Mouse (Mus musculus): ENCODE results near the gene Ogg1. TPM values are rescaled to one million over a fixed set of nuclear protein-coding genes. Genes with fewer than 3 reads are reported as not detected.
"Not testable (repeated sequence)": the region's sequence is repeated elsewhere in the genome, so short reads cannot be mapped to it uniquely, and the experiment has no call there.

Ogg1 gene
- polyA plus RNA-seq, 1 experiment from 2014 or later = 14.3 TPM

DNA sequence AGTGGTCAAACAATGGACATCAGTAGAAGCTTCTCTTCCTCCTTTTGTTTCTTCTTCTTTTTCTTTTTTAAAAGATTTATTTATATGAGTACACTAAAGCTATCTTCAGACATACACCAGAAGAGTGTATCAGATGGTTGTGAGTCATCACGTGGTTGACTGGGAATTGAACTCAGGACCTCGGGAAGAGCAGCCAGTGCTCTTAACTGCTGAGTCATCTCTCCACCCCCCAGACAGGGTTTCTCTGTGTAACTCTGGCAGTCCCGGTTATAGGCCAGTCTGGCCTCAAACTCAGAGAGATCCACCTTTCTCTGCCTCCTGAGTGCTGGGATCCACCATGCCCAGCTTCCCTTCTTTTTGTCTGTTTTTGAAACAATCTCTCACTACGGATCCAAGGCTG is 30.1 kb upstream of the Ogg1 start:
- H3K4me1 ChIP-seq = no peaks in the 10 kb centered on the region
- ATAC-seq (ENCODE audit: low FRiP score, low read depth) = no peak
- no peak overlapping the region for H3K4me2 ChIP-seq (replicated peaks)
- H3K27ac ChIP-seq = no peak overlapping the region
- no peak overlapping the region for H3K9ac ChIP-seq
- H3K9me3 ChIP-seq = no peaks in the 10 kb centered on the region
- 76% methylated on average over 4 of the region's 4 CpGs for WGBS
- H3K36me3 ChIP-seq = no peaks in the 10 kb centered on the region
- H3K4me3 ChIP-seq = no peak overlapping the region
- H3K27me3 ChIP-seq (replicated peaks) = no peaks in the 10 kb centered on the region

DNA sequence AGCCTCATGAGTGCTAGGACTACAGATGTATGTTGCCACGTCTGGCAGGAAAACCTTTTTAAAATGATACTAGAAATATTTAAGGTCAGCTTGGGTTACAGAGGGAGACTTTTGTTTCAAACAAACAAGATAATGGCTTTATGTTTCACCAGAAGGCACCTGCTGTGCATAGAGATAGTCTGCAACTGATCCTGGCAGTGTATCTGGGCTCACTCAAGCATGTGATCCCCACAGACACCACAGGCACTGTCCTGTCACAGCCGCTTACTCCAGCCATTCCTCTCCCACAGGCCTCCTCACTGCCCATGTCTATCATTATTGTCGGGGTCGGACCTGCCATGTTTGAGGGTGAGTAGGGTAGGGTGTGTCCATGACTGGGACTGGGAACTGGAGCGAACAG is 25.4 kb upstream of the Ogg1 start:
- no peaks in the 10 kb centered on the region for H3K27me3 ChIP-seq (replicated peaks)
- H3K36me3 ChIP-seq = no peaks in the 10 kb centered on the region
- ATAC-seq (ENCODE audit: low FRiP score, low read depth) = no peak
- H3K4me2 ChIP-seq (replicated peaks) = no peak overlapping the region
- no peak overlapping the region for H3K27ac ChIP-seq
- H3K4me3 ChIP-seq = no peak overlapping the region
- H3K9ac ChIP-seq = no peak overlapping the region
- 84% methylated on average over 5 of the region's 5 CpGs for WGBS
- H3K9me3 ChIP-seq = no peaks in the 10 kb centered on the region
- peaks cover 4% of the 10 kb centered on the region; the same call in 1 of the 2 replicates for H3K4me1 ChIP-seq

DNA sequence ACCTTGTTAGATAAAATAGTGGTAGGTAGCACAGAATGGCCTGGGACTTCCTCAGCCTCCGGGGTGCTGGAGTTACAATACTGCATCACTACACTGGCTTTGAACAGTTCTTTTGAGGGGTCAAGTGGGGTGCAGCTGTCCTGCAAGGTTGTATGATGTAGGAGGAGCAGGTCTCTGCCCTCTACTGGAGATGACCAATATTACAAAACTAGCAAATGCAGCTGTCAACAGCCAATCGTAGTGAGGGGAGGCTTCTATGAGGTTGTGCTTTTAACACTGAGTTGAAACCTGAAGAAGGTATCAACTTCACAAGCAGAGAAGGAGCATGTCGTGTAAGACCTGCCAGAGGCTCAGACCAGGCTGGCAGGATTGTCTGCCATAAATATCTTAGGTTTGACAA is 24.5 kb upstream of the Ogg1 start:
- WGBS = 30% methylated on average over 3 of the region's 3 CpGs

DNA sequence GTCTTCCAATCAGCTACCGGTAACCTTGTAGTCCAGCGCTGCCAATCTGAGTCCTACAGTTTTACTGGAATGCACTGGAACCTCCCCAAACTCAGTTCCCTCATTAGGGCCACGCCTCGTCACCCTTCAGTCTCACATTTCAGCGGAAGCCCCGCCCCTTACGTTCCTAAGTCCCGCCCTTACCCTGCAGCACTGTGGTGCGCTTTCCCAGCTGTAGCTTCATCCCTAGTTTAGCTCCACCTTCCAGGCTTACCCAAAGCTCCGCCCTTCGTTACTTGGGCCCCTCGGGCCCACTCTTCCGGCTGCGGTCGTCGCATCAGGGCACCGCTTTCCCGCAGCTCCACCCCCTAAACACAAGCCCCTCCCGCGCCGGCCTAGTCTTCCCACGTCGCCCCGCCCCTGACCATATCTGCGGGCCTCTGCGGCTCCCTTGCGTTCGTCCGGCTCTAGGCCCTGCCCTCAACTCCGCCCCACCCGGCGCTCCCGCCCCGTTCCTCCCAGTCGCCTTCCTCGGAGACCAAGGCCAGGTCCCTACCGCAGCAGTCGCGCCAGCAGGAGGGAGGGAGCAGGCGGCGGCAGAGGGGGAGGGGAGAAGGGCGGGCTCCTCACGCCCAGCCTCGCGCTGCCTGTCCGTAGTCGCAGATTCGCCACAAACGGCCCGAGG is 20.3 kb upstream of the Ogg1 start:
- H3K9me3 ChIP-seq = no peaks in the 10 kb centered on the region
- peak overlapping the region; percentile 95 for H3K4me3 ChIP-seq
- H3K9ac ChIP-seq = peak overlapping the region; percentile 96
- H3K4me2 ChIP-seq (replicated peaks) = peak overlapping the region; percentile 99
- peaks cover 15% of the 10 kb centered on the region for H3K36me3 ChIP-seq
- ATAC-seq (ENCODE audit: low FRiP score, low read depth) = peak; percentile 98
- peak overlapping the region; percentile 98 for H3K27ac ChIP-seq
- H3K27me3 ChIP-seq (replicated peaks) = no peaks in the 10 kb centered on the region
- under 1% methylated on average over 50 of the region's 50 CpGs for WGBS
- peaks cover 16% of the 10 kb centered on the region for H3K4me1 ChIP-seq

More for the DNA sequence above, 24.5 kb upstream of the Ogg1 start:
- Histone ChIP-seq H3K27ac (no peak overlapping the region), H3K9me3 (no peaks in the 10 kb centered on the region), H3K36me3 (no peaks in the 10 kb centered on the region), H3K4me2 (replicated peaks) (no peak overlapping the region), H3K27me3 (replicated peaks) (no peaks in the 10 kb centered on the region), H3K4me3 (no peak overlapping the region), H3K9ac (no peak overlapping the region), H3K4me1 (peaks cover 4% of the 10 kb centered on the region; the same call in 1 of the 2 replicates)
- no peak for ATAC-seq (ENCODE audit: low FRiP score, low read depth)

DNA sequence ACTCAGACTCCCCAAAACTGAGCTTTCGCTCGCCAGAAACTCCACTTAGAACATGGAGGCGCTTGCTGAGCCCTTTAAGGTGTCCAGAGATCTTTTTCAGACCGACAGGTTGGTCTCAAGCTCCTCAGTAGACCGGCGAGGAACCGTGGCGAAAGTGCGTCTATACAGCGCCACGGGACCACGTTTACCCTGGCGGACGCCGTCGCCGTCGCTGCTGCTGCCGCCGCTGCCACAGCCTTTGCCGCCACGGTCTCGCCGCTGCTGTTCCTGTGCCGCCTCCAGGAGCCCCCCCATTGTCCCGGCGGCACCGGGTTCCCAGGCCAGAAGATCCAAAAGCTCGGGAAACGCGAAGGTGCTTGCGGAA is 19.8 kb upstream of the Ogg1 start, which contains the start of gene Brpf1:
Brpf1 (plus strand) TSS at position 152 of the 364 bp plus-strand sequence.
- ATAC-seq (ENCODE audit: low FRiP score, low read depth) = peak; percentile 60
- Histone ChIP-seq H3K27ac (peak within 1 kb of the TSS; percentile 98), H3K9me3 (no peaks in the 10 kb centered on the region), H3K27me3 (replicated peaks) (no peaks in the 10 kb centered on the region), H3K4me2 (replicated peaks) (peak within 1 kb of the TSS; percentile 99), H3K4me3 (peak within 1 kb of the TSS; percentile 95), H3K4me1 (peaks cover 16% of the 10 kb centered on the region), H3K9ac (peak within 1 kb of the TSS; percentile 96), H3K36me3 (peaks cover 15% of the 10 kb centered on the region)
- 0% methylated on average over 32 of the region's 32 CpGs for WGBS

DNA sequence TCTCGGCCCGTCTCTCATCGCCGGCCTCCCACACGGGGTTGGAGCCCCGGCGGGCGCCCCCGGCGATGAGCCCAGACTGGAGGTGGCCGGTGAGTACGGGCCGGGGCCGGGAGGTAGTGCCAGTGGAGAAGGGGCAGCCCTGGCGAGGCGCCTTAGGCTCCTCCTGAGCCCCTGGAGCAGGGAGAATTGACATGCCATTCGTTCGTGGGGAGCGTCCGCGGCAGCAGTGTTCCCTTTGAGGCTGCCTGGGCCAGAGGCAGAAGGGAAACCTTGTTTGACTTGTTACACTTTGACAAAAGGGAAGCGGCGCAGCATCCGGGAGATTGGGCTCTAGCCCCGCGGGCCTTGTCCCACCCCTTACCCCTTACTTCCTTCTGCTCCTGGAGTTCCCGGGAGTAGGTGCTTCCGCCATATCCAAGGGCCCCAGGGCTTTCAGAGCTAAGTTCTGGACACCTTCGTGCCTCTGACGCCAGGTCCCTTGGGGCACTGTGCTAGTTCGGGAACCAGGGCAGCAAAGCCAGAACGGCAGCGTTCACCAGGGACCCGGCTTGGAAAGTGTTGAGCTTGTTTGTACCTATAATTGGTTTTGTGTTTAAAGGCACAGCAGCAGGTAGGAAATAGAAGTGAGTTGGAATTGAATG is 19.2 kb upstream of the Ogg1 start:
- Histone ChIP-seq H3K27ac (peak overlapping the region; percentile 98), H3K4me1 (peaks cover 16% of the 10 kb centered on the region), H3K4me3 (peak overlapping the region; percentile 95), H3K36me3 (peaks cover 18% of the 10 kb centered on the region), H3K9me3 (no peaks in the 10 kb centered on the region), H3K9ac (peak overlapping the region; percentile 96), H3K4me2 (replicated peaks) (peak overlapping the region; percentile 99), H3K27me3 (replicated peaks) (no peaks in the 10 kb centered on the region)
- under 1% methylated on average over 34 of the region's 34 CpGs for WGBS
- peak; percentile 3; the same call in 1 of the 2 replicates for ATAC-seq (ENCODE audit: low FRiP score, low read depth)

DNA sequence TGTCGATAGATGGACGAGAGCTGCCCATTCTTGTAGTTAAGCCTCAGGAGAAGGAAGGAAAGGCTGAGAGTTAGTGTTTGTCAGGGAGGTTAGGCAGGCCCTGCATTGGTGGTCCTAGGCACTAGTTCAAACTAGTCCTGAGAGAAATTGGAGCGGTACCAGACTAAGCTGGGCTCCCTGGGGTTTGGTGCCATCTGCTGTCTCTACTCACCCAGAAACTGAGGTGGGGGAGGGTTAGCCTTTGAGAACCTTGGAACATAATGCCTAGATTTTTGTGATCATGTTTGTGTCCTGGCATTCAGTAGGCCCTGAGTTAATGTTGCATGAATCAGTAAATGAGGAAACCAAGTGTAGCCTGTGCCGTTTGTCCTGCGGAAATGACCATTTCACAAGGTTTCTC is 18.6 kb upstream of the Ogg1 start:
- H3K9me3 ChIP-seq = no peaks in the 10 kb centered on the region
- H3K4me3 ChIP-seq = peak overlapping the region; percentile 95
- WGBS = 37% methylated on average over 5 of the region's 5 CpGs
- H3K36me3 ChIP-seq = peaks cover 22% of the 10 kb centered on the region
- H3K9ac ChIP-seq = peak overlapping the region; percentile 96
- H3K27ac ChIP-seq = no peak overlapping the region
- no peak for ATAC-seq (ENCODE audit: low FRiP score, low read depth)
- H3K27me3 ChIP-seq (replicated peaks) = no peaks in the 10 kb centered on the region
- peak overlapping the region; percentile 99 for H3K4me2 ChIP-seq (replicated peaks)
- peaks cover 16% of the 10 kb centered on the region for H3K4me1 ChIP-seq

DNA sequence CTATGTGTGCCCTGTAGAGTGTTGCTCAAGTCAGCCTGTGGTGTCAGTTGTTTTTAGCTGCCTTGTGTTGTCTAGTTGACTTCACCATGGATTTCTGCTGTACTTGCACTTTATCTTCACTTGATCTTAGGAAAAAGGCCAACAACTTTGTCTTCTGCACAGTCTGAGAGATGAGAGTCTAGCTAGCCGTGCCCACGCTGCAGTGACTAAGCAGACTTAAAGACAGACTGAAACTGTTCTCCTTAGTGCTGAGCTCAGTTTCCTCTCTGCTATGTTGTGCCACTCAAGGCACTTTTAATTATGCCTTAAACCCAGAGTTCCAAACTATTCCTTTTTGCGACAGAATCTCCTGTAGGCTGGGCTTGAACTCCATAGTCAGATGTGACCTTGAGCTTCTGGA is 10.8 kb upstream of the Ogg1 start:
- peaks cover 84% of the 10 kb centered on the region for H3K36me3 ChIP-seq
- no peaks in the 10 kb centered on the region for H3K27me3 ChIP-seq (replicated peaks)

DNA sequence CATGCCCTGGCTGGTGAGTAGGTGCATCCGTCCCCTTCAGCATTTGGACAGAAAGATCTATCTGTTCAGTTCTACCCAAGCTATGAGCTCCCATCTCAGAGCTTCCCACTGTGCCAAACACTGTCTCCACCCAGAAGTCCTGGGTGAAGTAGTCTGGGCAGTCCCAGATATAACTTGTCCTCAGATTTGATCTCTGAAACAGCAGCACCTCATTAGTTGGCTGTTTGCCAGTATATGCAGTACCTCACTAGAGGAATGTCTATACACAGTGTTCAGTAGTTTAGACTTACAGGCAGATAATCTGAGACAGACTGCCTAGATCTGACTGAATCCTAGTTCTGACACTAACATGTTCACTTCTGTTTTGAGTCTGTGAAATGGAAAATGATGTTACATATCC is 2.6 kb downstream of the Ogg1 start:
- peaks cover 17% of the 10 kb centered on the region for H3K4me1 ChIP-seq
- H3K27me3 ChIP-seq (replicated peaks) = no peaks in the 10 kb centered on the region
- no peaks in the 10 kb centered on the region for H3K9me3 ChIP-seq
- no peak overlapping the region for H3K9ac ChIP-seq
- H3K36me3 ChIP-seq = peaks cover 35% of the 10 kb centered on the region
- no peak overlapping the region for H3K4me2 ChIP-seq (replicated peaks)
- no peak overlapping the region for H3K4me3 ChIP-seq
- WGBS = 89% methylated on average over 1 of the region's 1 CpGs
- ATAC-seq (ENCODE audit: low FRiP score, low read depth) = no peak
- no peak overlapping the region for H3K27ac ChIP-seq

More for the DNA sequence above, 10.8 kb upstream of the Ogg1 start:
- Histone ChIP-seq H3K4me2 (replicated peaks) (no peak overlapping the region), H3K4me1 (no peaks in the 10 kb centered on the region), H3K27ac (no peak overlapping the region), H3K9ac (no peak overlapping the region), H3K4me3 (no peak overlapping the region), H3K9me3 (no peaks in the 10 kb centered on the region)
- 96% methylated on average over 3 of the region's 3 CpGs for WGBS
- no peak for ATAC-seq (ENCODE audit: low FRiP score, low read depth)

DNA sequence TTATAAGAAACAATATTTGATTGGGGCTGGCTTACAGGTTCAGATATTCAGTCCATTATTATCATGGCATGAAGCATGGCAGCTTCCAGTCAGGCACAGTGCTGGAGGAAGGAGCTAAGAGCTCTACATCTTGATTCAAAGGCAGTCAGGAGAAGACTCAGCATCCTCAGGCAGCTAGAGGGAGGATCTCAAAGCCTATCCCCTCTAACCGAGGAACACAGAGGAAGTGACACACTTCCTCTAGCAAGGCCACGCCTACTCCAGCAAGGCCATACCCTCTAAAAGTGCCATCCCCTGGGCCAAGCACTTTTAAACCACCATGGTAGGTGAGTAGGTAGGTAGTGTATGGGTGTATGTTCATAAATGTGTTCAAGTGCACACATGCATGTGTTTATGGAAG is 3.8 kb downstream of the Ogg1 start:
- peaks cover 15% of the 10 kb centered on the region for H3K4me1 ChIP-seq
- H3K9me3 ChIP-seq = no peaks in the 10 kb centered on the region
- WGBS = 60% methylated on average over 2 of the region's 2 CpGs
- no peak overlapping the region for H3K4me3 ChIP-seq
- no peak for ATAC-seq (ENCODE audit: low FRiP score, low read depth)
- no peak overlapping the region for H3K4me2 ChIP-seq (replicated peaks)
- no peaks in the 10 kb centered on the region for H3K27me3 ChIP-seq (replicated peaks)
- H3K36me3 ChIP-seq = peaks cover 41% of the 10 kb centered on the region
- H3K27ac ChIP-seq = no peak overlapping the region
- no peak overlapping the region for H3K9ac ChIP-seq

DNA sequence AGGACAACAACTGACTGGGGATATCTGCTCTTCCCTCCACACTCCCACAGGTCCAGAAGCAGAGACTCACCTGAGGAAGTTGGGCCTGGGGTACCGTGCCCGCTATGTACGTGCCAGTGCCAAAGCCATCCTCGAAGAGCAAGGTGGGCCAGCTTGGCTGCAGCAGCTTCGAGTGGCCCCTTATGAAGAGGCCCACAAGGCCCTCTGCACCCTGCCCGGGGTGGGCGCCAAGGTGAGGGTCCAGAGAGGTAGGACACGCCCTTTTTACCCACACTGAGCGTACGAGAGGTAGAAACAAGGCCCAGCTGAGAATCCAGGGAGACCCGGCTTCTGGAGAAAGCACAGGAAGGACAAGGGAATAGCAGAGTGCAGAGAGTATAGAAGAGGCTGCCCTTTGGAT is 4.9 kb downstream of the Ogg1 start:
- H3K4me1 ChIP-seq = peaks cover 8% of the 10 kb centered on the region; the same call in 1 of the 2 replicates
- no peak overlapping the region for H3K4me2 ChIP-seq (replicated peaks)
- H3K27ac ChIP-seq = no peak overlapping the region
- no peak for ATAC-seq (ENCODE audit: low FRiP score, low read depth)
- 92% methylated on average over 11 of the region's 11 CpGs for WGBS
- H3K9me3 ChIP-seq = no peaks in the 10 kb centered on the region
- no peak overlapping the region for H3K4me3 ChIP-seq
- no peak overlapping the region for H3K9ac ChIP-seq
- H3K27me3 ChIP-seq (replicated peaks) = no peaks in the 10 kb centered on the region
- H3K36me3 ChIP-seq = peaks cover 51% of the 10 kb centered on the region

DNA sequence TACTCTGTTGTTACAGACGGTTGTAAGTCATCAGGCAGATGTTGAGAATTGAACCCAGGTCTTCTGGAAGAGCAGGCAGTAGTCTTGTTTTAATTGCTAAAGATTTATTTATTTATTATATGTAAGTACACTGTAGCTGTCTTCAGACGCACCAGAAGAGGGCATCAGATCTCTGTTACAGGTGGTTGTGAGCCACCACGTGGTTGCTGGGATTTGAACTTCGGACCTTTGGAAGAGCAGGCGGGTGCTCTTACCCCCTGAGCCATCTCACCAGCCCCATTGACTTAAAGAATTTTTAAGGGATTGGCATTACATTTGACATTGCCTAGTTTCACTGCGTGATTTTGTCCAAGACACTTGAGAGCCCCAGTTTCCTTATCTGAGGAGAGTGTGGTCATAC is 6.0 kb downstream of the Ogg1 start:
- H3K27me3 ChIP-seq (replicated peaks); H3K4me3 ChIP-seq; ATAC-seq (ENCODE audit: low FRiP score, low read depth); H3K27ac ChIP-seq; H3K9ac ChIP-seq; H3K4me2 ChIP-seq (replicated peaks); H3K4me1 ChIP-seq; H3K9me3 ChIP-seq: not testable (repeated sequence)
- WGBS = 83% methylated on average over 6 of the region's 6 CpGs
- H3K36me3 ChIP-seq = peaks cover 58% of the 10 kb centered on the region

All from neural tube, embryonic 12.5 days (tissue).